Mouse (Mus musculus) neural tube, embryonic 10.5 days (tissue): Measurements from ENCODE around the gene Vmn2r83.

Experiments
- DNase-seq: peaks from one replicate; pipeline ENCODE4 v3.0.0-alpha.2; 2017; ENCODE audit warnings: low spot score; ENCODE audit errors: extremely low spot score

Vmn2r83 gene

GRCm38 (mm10) chr10:79537271-79537670 lies 68.7 kb downstream of the Vmn2r83 start:
- no peak for DNase-seq

- DNase-seq: no peak
Observed at GRCm38 (mm10) chr10:79537781-79538180, 69.2 kb downstream of the Vmn2r83 start.

GRCm38 (mm10) chr10:79538323-79538722 lies 69.8 kb downstream of the Vmn2r83 start:
- no peak for DNase-seq

DNA sequence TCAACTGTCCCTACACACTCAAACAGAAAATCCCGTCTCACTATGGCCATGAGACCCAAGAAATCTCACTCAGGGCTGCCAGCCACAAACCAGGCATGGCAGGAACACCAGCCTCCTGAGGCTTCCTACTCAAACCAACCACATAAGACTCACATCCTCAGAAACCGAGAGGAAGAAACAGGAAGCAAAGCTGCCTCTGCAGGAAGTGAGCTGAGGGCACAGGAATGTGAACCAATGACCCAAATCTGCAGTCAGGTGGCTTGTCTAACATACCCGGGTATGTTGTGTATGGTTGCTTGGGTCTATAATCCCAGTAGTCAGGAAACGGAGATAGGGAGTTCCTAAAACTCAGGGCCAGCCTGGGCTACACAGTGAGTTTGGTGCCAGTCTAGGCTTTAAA lies 70.3 kb downstream of the Vmn2r83 start:
- no peak for DNase-seq

DNA sequence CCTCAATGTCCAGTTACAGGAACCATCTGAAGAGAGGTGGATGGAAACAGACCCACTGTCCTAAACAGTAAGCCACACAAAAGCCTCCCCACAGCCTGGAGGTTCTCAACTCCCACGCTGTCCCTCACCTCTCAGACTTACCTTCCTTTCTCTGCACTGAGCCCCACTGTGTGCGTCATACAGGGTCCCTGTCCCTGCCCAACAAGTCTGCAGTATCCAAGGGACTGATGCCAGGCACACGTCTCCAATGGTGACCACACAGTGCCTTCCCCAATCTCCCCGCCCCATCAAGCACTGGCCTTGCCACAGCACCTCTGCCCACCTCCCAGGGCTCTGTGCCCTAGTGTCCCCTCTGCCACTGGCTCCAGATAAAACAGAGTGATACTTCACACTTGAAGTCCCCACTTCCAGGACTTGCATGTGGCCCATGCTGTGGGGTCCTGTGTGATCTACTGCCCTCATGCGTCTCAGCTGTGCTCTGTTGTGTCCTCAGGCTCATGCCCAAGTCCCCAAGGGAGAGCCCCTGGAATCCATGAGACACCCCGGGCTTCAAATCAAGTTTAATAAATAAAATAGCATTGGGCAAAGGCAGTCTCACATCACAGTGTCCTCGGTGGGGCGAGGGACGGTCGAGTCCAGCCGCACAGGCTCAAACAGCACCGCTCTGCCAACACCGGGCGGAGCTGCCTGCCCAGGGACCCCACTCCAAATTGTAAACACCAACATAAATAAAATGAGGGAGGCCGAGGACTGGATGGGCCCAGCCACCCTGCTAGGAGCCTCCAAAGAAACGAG lies 71.4 kb downstream of the Vmn2r83 start:
- DNase-seq: no peak

GRCm38 (mm10) chr10:79540746-79541145 lies 72.2 kb downstream of the Vmn2r83 start:
- DNase-seq: no peak

GRCm38 (mm10) chr10:79541522-79541921 lies 73.0 kb downstream of the Vmn2r83 start:
- DNase-seq: no peak

GRCm38 (mm10) chr10:79542171-79542570 lies 73.6 kb downstream of the Vmn2r83 start:
- no peak for DNase-seq
